Mouse (Mus musculus): Measurements from ENCODE around the gene Qsox2.

Qsox2 gene

DNA sequence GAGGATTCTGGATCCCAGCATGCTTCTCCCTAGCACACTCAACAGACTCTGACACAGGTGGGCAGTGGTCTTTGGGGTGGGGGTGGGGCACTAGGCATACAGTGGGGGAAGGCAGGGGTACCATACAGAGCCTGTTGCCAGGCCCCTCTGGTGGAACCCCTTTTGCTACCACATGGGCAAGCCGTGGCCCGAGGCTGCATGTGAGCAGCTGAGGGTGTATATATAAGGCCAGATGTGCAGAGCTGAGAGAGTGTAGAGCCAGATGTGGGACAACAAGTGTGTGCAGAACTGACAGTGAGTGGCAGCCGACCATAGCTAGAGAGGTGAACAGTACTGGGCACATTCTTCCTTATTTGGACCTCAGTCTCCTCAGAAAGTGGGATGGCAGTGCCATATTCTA is 70.4 kb downstream of the Qsox2 start:
- DNase-seq (ENCODE audit: low spot score), result no peak

All from MN1 (cell line).